Mouse (Mus musculus) C2C12 (cell line): Measurements from ENCODE around the gene Uba52.
"Not testable (repeated sequence)": the region's sequence is repeated elsewhere in the genome, so short reads cannot be mapped to it uniquely, and the experiment has no call there.

Source experiments
- CEBPB ChIP-seq: IDR thresholded peaks from one replicate; pipeline ENCODE4 v1.6.1; 2011; ENCODE audit warnings: low read depth, mild to moderate bottlenecking, control low read depth, moderate library complexity
- CTCF ChIP-seq: IDR thresholded peaks from one replicate; pipeline ENCODE4 v1.5.1; 2011; ENCODE audit not compliant: control insufficient read depth, insufficient read depth, insufficient read length
- MYOG ChIP-seq: IDR thresholded peaks from one replicate; pipeline ENCODE4 v1.6.1; 2011; ENCODE audit not compliant: control insufficient read depth, insufficient read length; ENCODE audit errors: extremely low read depth
- USF1 ChIP-seq: IDR thresholded peaks from one replicate; pipeline ENCODE4 v1.6.1; 2011; ENCODE audit warnings: low read depth, mild to moderate bottlenecking, control low read depth, moderate library complexity

DNA sequence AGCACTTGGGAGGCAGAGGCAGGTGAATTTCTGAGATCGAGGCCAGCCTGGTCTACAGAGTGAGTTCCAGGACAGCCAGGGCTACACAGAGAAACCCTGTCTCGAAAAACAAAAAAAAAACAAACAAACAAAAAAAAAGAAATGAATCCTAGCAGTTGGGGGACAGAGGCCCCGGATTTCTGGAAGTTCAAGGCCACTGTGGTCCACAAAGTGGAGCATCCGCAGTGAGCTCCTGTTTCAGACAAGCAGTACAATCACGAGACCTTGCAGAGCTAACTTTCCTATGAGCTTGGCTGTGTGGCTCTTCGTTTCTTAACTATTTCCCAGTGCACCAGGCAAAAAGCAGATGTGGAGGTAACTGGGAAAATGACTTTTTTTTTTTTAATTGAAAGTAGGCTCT is 573 bp upstream of the Uba52 start:
- not testable (repeated sequence) for TF ChIP-seq CTCF, MYOG, USF1, CEBPB
